Mouse (Mus musculus) Patski (cell line): ENCODE results near the gene Pcbp3. TPM values are rescaled to one million over a fixed set of nuclear protein-coding genes. Genes with fewer than 3 reads are reported as not detected.
A peak's percentile ranks its signal among the peaks of the same experiment; 100 is the strongest.

Experiments used
- ATAC-seq: fragments of 100-300 bp; one replicate; pipeline ENCODE4 v1.8.0; 2021
- CTCF ChIA-PET: fragments of 350-600 bp; sonication (Branson Sonifier 250); formaldehyde crosslinking; loops from one replicate; lab custom pipeline; 2022; ENCODE audit warnings: inconsistent platforms; lab: Charles Lee
- POLR2A ChIA-PET: fragments of 350-600 bp; sonication (Branson Sonifier 250); formaldehyde crosslinking; loops from one replicate; lab custom pipeline; 2022; ENCODE audit warnings: antibody characterized with exemption, inconsistent platforms; lab: Charles Lee
- DNase-seq: peaks from one replicate; pipeline ENCODE4 v3.0.0-alpha.2; 2011; ENCODE audit warnings: low read depth, low spot score
- H3K27me3 ChIP-seq: fragments of 371-371 bp; one replicate; pipeline ENCODE4 v1.5.1; 2021
- CTCF ChIP-seq: fragments of 100-300 bp; IDR thresholded peaks from one replicate; pipeline ENCODE4 v1.5.1; 2021
- in situ Hi-C: fragments of 300-500 bp; cut with MboI; formaldehyde crosslinking; loops from 3 replicates; pipeline ENCODE4 v1.11.1; 2018; ENCODE audit warnings: low pct_unique_long_range_greater_than_20kb, mixed read lengths
- polyA plus RNA-seq: library from polyadenylated mRNA; unstranded; gene quantifications from one replicate; pipeline ENCODE4 v1.2.3, GENCODE M21; 2021

Pcbp3 gene
- polyA plus RNA-seq, 1 experiment from 2014 or later, result 31.4 TPM

- TF ChIP-seq CTCF, result no peak
- ATAC-seq, result no peak
- no peaks in the 10 kb centered on the region for H3K27me3 ChIP-seq
- DNase-seq, result no peak
- ChIA-PET CTCF (interaction anchor here (1.1 to 1.2 kb wide), 2 partner anchors 19 to 24 kb away, joined by 3 read pairs; no protein-coding TSS in a partner anchor), POLR2A (no interaction called here)
- in situ Hi-C loops, result no loop called here
These were observed 152.2 kb downstream of the Pcbp3 start for GRCm38 (mm10) chr10:76809439-76809838.

GRCm38 (mm10) chr10:76808446-76809400, 153.0 kb downstream of the Pcbp3 start:
- TF ChIP-seq CTCF, result no peak
- ChIA-PET CTCF (interaction anchor here (1.1 kb wide), 1 partner anchor 18 kb away, joined by 3 read pairs; no protein-coding TSS in a partner anchor), POLR2A (no interaction called here)
- no peaks in the 10 kb centered on the region for H3K27me3 ChIP-seq
- DNase-seq, result no peak
- ATAC-seq, result peak; percentile 39
- in situ Hi-C loops, result no loop called here

DNA sequence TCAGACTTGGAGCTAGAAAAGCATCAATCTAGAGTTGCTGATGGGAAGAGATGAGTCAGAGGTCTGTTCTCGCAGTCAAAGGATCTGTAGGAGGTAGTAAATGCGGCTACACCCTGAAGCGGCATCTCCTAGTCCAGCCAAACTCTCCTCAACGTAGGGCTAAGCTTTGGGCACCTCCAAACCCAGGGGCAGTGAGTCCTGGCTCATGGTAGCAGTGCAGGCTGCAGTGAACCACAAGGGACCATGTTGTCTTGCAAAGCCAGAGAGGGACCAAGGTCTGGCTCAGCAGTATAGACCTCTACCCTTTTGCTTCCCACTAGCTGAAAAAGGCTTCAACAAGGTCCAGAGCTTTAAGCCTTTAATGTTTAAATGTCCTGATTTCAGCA, 159.2 kb downstream of the Pcbp3 start:
- no peak for ATAC-seq
- in situ Hi-C loops, result no loop called here
- no peak for TF ChIP-seq CTCF
- ChIA-PET CTCF (interaction anchor here (1.3 kb wide), 1 partner anchor 12 kb away, joined by 4 read pairs; no protein-coding TSS in a partner anchor), POLR2A (no interaction called here)
- no peaks in the 10 kb centered on the region for H3K27me3 ChIP-seq
- DNase-seq, result no peak

GRCm38 (mm10) chr10:76801841-76802499, 159.7 kb downstream of the Pcbp3 start:
- TF ChIP-seq CTCF, result no peak
- DNase-seq, result no peak
- ChIA-PET POLR2A (interaction anchor here (0.7 kb wide), 1 partner anchor 19 kb away, joined by 3 read pairs; no protein-coding TSS in a partner anchor), CTCF (interaction anchor here (1.3 kb wide), 1 partner anchor 13 kb away, joined by 4 read pairs; no protein-coding TSS in a partner anchor)
- ATAC-seq, result no peak
- in situ Hi-C loops, result no loop called here
- H3K27me3 ChIP-seq, result no peaks in the 10 kb centered on the region

- DNase-seq, result no peak
These were observed 160.4 kb downstream of the Pcbp3 start for GRCm38 (mm10) chr10:76801237-76801641.

GRCm38 (mm10) chr10:76798751-76799585, 162.7 kb downstream of the Pcbp3 start:
- POLR2A ChIA-PET, result no interaction called here
- in situ Hi-C loops, result no loop called here
- no peaks in the 10 kb centered on the region for H3K27me3 ChIP-seq
- CTCF ChIA-PET, result interaction anchor here (1.5 kb wide), 1 partner anchor 22 kb away, joined by 3 read pairs; no protein-coding TSS in a partner anchor
- DNase-seq (no peak), ATAC-seq (no peak)
- no peak for TF ChIP-seq CTCF

More at GRCm38 (mm10) chr10:76801237-76801641, 160.4 kb downstream of the Pcbp3 start:
- TF ChIP-seq CTCF, result no peak
- no peak for ATAC-seq
- H3K27me3 ChIP-seq, result no peaks in the 10 kb centered on the region
- CTCF ChIA-PET, result no interaction called here
- in situ Hi-C loops, result no loop called here
- POLR2A ChIA-PET, result interaction anchor here (0.7 kb wide), 1 partner anchor 18 kb away, joined by 3 read pairs; no protein-coding TSS in a partner anchor

DNA sequence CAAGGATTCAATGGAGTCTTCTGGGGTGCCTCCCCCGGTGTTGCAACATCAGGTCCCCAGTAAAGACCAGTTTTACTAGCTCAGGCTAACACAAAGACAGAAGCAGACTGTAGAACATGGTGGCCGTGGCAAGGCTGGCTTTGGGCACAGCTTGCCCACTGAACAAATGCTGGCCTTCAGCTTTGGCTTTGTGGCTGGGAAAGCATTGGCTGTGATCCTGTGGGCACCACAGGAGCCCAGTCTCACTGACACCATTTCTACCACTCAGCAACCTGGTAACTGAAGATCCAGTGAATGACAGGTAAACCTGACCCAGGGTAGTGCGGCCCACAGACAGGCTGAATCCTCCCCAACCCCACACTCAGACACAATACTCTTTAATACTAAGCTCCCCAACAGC, 167.6 kb downstream of the Pcbp3 start:
- DNase-seq (no peak), ATAC-seq (no peak)
- in situ Hi-C loops, result no loop called here
- no peaks in the 10 kb centered on the region for H3K27me3 ChIP-seq
- no peak for TF ChIP-seq CTCF
- ChIA-PET CTCF (interaction anchor here (1.3 to 1.4 kb wide), 2 partner anchors 41 to 276 kb away, joined by 3 to 4 read pairs; no protein-coding TSS in a partner anchor), POLR2A (no interaction called here)

DNA sequence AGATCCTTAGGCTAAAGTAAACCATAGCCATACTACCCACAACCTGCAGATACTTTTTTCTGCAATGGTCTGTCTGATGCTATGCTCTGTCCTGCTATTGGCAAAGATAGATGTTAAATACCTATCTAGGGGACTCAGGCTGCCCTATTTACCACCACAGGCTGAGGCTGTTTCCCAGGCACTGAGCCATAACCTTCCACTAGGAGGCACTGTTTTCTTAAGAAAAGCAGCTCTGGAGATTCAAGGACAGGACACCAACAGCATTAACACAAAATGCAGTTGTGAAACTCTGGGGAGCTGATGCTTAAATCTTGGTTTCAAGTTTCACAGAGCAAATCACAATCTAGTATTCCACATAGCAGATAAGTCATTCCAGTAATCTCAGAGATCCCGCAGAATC, 170.2 kb downstream of the Pcbp3 start:
- ATAC-seq (no peak), DNase-seq (no peak)
- ChIA-PET POLR2A (no interaction called here), CTCF (interaction anchor here (0.9 to 2.4 kb wide), 9 partner anchors 9 to 279 kb away, joined by 3 to 9 read pairs (median 3); no protein-coding TSS in a partner anchor)
- in situ Hi-C loops, result no loop called here
- peak; percentile 89 for TF ChIP-seq CTCF
- no peaks in the 10 kb centered on the region for H3K27me3 ChIP-seq

- ATAC-seq, result no peak
- POLR2A ChIA-PET, result no interaction called here
- H3K27me3 ChIP-seq, result no peaks in the 10 kb centered on the region
- TF ChIP-seq CTCF, result no peak
- in situ Hi-C loops, result no loop called here
- CTCF ChIA-PET, result interaction anchor here (1.2 to 2.4 kb wide), 4 partner anchors 13 to 48 kb away, joined by 3 to 9 read pairs (median 4); no protein-coding TSS in a partner anchor
- DNase-seq, result no peak
These were observed 171.8 kb downstream of the Pcbp3 start for GRCm38 (mm10) chr10:76789885-76790284.

GRCm38 (mm10) chr10:76785312-76785711, 176.4 kb downstream of the Pcbp3 start:
- TF ChIP-seq CTCF, result no peak
- POLR2A ChIA-PET, result no interaction called here
- no peak for ATAC-seq
- no peak for DNase-seq
- CTCF ChIA-PET, result interaction anchor here (0.9 kb wide), 1 partner anchor 25 kb away, joined by 3 read pairs; no protein-coding TSS in a partner anchor
- in situ Hi-C loops, result no loop called here
- H3K27me3 ChIP-seq, result no peaks in the 10 kb centered on the region
